Mouse (Mus musculus) thymus, adult 2 months (tissue): ENCODE measurements around the gene Trp53. TPM values are rescaled to one million over a fixed set of nuclear protein-coding genes. Genes with fewer than 3 reads are reported as not detected.
"Not testable (repeated sequence)": the region's sequence is repeated elsewhere in the genome, so short reads cannot be mapped to it uniquely, and the experiment has no call there.

Experiments
- DNase-seq: peaks from one replicate; pipeline ENCODE4 v3.0.0; 2021
- H3K27ac ChIP-seq: fragments of 200-500 bp; 2 replicates; pipeline ENCODE4 v1.5.1; 2012; ENCODE audit warnings: low read length, control low read depth; ENCODE audit not compliant: control insufficient read depth, insufficient read depth
- H3K27me3 ChIP-seq: fragments of 200-500 bp; 2 replicates; pipeline ENCODE4 v1.6.1; 2012; ENCODE audit warnings: mild to moderate bottlenecking, low read length, moderate library complexity, mixed read lengths; ENCODE audit not compliant: control insufficient read depth, insufficient read depth
- H3K36me3 ChIP-seq: fragments of 200-500 bp; 2 replicates; pipeline ENCODE4 v1.6.1; 2012; ENCODE audit warnings: mild to moderate bottlenecking, low read length, moderate library complexity; ENCODE audit not compliant: control insufficient read depth, insufficient read depth
- H3K4me1 ChIP-seq: fragments of 200-500 bp; replicated peaks from 2 replicates; pipeline ENCODE4 v1.6.1; 2012; ENCODE audit warnings: low read length; ENCODE audit not compliant: control insufficient read depth, insufficient read depth
- H3K4me3 ChIP-seq: fragments of 200-500 bp; 2 replicates; pipeline ENCODE4 v1.5.1; 2012; ENCODE audit warnings: mild to moderate bottlenecking, low read length, control low read depth, moderate library complexity; ENCODE audit not compliant: control insufficient read depth, insufficient read depth
- CTCF ChIP-seq: fragments of 200-500 bp; IDR thresholded peaks from 2 replicates; pipeline ENCODE4 v1.5.1; 2012; ENCODE audit warnings: mild to moderate bottlenecking, control low read depth, low read length, moderate library complexity, borderline replicate concordance; ENCODE audit not compliant: control insufficient read depth, poor library complexity, insufficient read depth; ENCODE audit errors: extremely low read depth
- POLR2A ChIP-seq: fragments of 200-500 bp; IDR thresholded peaks from 2 replicates; pipeline ENCODE4 v1.6.1; 2012; ENCODE audit warnings: mild to moderate bottlenecking, low read length, control low read depth, moderate library complexity; ENCODE audit not compliant: control insufficient read depth, poor library complexity, insufficient read depth; ENCODE audit errors: extremely low read depth
- WGBS: fragments of 180-500 bp; shearing (Covaris S2); methylation state at CpG from one replicate; pipeline ENCODE4 v1.1.7; 2018; 5-methylcytosine and 5-hydroxymethylcytosine counted together
- polyA plus RNA-seq: library from polyadenylated mRNA; depleted of rRNA; stranded (reverse); fragments of >200 nt; gene quantifications from 2 replicates; pipeline ENCODE4 v1.2.3, GENCODE M21; 2012

Gene Trp53
- polyA plus RNA-seq, 1 experiment: 266 TPM

- Histone ChIP-seq H3K36me3 (no peaks in the 10 kb centered on the region), H3K4me1 (no peaks in the 10 kb centered on the region), H3K27ac (no peak overlapping the region), H3K27me3 (no peaks in the 10 kb centered on the region; the same call in 1 of the 2 replicates), H3K4me3 (no peak overlapping the region)
- DNase-seq: no peak
- 88% methylated on average over 7 of the region's 7 CpGs for WGBS
- TF ChIP-seq POLR2A (no peak), CTCF (no peak)
These were observed 40.4 kb downstream of the Trp53 start for GRCm38 (mm10) chr11:69620394-69621081.

DNA sequence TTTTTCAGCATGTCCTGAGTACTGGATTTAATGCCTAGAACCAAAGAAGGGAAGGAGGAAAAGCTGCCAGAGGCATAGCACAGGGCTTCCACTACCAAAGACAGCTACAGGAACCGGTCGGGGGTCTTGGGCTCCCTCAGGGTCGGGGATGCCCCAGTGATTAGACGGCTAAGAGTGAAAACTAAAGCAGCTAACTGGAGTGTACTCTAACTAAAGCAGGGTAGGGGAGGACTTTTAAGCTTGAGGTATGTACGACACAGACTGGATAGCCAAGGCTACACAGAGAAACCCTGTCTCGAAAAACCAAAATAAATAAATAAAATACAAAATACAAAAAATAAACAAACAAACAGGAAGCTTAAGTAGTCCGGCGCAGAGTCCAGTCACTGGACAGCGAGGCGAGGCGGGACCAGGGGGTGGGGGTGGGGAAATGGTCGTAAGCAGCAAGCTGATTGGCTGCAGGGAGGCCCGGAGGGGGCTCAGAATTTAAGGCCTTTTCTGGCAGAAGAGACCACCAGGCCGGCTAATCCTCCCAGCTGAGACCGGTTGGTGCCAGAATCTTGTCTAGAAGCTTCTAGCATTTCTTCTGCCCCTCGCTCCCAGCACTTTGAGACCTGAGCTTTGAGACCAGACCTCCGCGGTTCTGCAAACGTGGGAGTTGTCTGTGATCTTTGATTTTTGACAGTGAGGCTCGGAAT, 41.6 kb downstream of the Trp53 start, which contains the start of gene Sat2:
Gene Sat2 (plus strand): TSS at position 454 of the 698 bp plus-strand sequence.
- TF ChIP-seq CTCF (no peak), POLR2A (no peak)
- WGBS: 30% methylated on average over 20 of the region's 20 CpGs
- Histone ChIP-seq H3K36me3 (no peaks in the 10 kb centered on the region), H3K27me3 (no peaks in the 10 kb centered on the region; the same call in 1 of the 2 replicates), H3K4me1 (no peaks in the 10 kb centered on the region), H3K4me3 (peak within 1 kb of the TSS; percentile 9; the same call in 1 of the 2 replicates), H3K27ac (no peak within 1 kb of the TSS)
- DNase-seq: no peak

DNA sequence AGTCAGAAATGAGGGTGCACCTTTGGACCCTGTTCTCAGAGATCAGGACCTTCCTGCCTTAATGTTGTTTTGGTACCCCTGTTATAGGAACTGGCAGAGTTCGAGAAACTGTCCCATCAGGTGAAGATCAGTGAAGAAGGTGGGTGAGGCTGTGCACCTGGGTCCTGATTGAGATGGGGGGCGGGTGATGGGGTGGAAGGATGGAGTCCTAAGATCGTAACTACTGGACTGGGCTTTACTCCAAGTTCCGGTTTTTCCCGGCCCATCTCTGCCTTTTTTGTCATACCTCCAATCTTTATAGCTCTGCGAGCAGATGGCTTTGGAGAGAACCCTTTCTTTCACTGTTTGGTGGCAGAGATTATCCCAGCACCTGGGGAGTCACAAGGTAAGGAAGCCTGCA, 42.2 kb downstream of the Trp53 start:
- no peak for DNase-seq

DNA sequence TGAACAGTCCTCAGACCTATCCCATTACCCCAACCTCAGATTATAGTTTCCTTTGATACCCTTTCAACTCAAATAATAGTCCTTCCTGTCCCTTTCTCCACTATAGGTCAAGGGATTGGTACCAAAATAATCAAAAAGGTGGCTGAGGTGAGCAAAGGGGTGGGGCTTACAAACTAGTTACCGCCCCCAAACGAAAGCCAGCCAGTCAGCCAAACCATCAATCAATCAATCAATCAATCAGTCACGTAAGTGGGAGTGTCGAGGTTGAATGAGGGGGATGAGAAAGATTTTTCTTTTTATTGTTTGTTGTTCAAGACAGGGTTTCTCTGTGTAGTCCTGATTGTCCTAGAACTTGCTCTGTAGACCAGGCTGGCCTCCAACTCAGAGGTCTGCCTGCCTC, 42.8 kb downstream of the Trp53 start:
- Histone ChIP-seq H3K36me3 (no peaks in the 10 kb centered on the region), H3K4me1 (no peaks in the 10 kb centered on the region), H3K27me3 (no peaks in the 10 kb centered on the region; the same call in 1 of the 2 replicates), H3K27ac (no peak overlapping the region), H3K4me3 (no peak overlapping the region)
- no peak for TF ChIP-seq POLR2A
- WGBS: 89% methylated on average over 4 of the region's 4 CpGs
- no peak for DNase-seq

More for the DNA sequence above, 42.2 kb downstream of the Trp53 start:
- Histone ChIP-seq H3K36me3 (no peaks in the 10 kb centered on the region), H3K27ac (no peak overlapping the region), H3K4me3 (no peak overlapping the region), H3K4me1 (no peaks in the 10 kb centered on the region), H3K27me3 (no peaks in the 10 kb centered on the region; the same call in 1 of the 2 replicates)
- TF ChIP-seq CTCF (no peak), POLR2A (no peak)
- WGBS: 62% methylated on average over 6 of the region's 6 CpGs

- not testable (repeated sequence) for H3K27ac ChIP-seq, DNase-seq, H3K4me1 ChIP-seq, H3K4me3 ChIP-seq, H3K36me3 ChIP-seq, H3K27me3 ChIP-seq
- 87% methylated on average over 2 of the region's 2 CpGs for WGBS
These were observed 44.2 kb downstream of the Trp53 start for GRCm38 (mm10) chr11:69624339-69624738.

GRCm38 (mm10) chr11:69628286-69628685, 48.1 kb downstream of the Trp53 start:
- WGBS: 45% methylated on average over 6 of the region's 6 CpGs
- H3K36me3 ChIP-seq: no peaks in the 10 kb centered on the region
- no peaks in the 10 kb centered on the region for H3K4me1 ChIP-seq
- H3K27ac ChIP-seq: no peak overlapping the region
- peak; percentile 68 for DNase-seq
- H3K27me3 ChIP-seq: no peaks in the 10 kb centered on the region
- H3K4me3 ChIP-seq: no peak overlapping the region
- TF ChIP-seq POLR2A (no peak), CTCF (peak; percentile 68; the same call in 1 of the 2 replicates)

DNA sequence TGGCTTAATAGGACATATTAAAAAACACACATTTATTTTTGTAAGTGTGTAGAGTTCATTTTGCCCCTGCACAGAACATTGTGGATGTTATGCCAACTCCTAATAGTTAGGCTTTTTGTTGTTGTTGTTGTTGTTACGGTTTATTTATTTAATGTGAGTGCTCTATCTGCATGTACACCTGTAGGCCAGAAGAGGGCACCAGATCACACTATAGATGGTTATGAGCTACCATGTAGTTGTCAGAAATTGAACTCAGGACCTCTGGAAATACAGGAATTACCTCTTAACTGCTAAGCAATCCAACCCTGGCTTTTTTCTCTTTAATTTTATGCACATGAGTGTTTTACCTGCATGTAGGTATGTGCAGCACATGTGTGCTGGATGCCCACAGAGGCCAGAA, 49.6 kb downstream of the Trp53 start:
- Histone ChIP-seq H3K27ac (no peak overlapping the region), H3K36me3 (no peaks in the 10 kb centered on the region), H3K4me1 (peaks cover 2% of the 10 kb centered on the region), H3K27me3 (no peaks in the 10 kb centered on the region), H3K4me3 (no peak overlapping the region)
- 71% methylated on average over 1 of the region's 1 CpGs for whole genome bisulfite sequencing
- no peak for DNase-seq
- TF ChIP-seq CTCF: no peak
- no peak for TF ChIP-seq POLR2A
